Mouse (Mus musculus) lung, embryonic 15.5 days (tissue): ENCODE measurements around the gene Qrsl1. TPM values are rescaled to one million over a fixed set of nuclear protein-coding genes. Genes with fewer than 3 reads are reported as not detected.

Experiments used
- ATAC-seq: fragments of 200-750 bp; cut with Nextera tagmentation; 2 replicates; pipeline ENCODE4 v1.8.0; 2017; ENCODE audit warnings: moderate number of reproducible peaks, borderline replicate concordance; ENCODE audit not compliant: low FRiP score, low TSS enrichment; ENCODE audit errors: extremely low read depth
- H3K27ac ChIP-seq: fragments of 300-500 bp; sonication (generic); 2 replicates; pipeline ENCODE4 v1.5.1; 2015; ENCODE audit warnings: moderate library complexity, mild to moderate bottlenecking, inconsistent platforms
- H3K27me3 ChIP-seq: fragments of 300-500 bp; sonication (generic); 2 replicates; pipeline ENCODE4 v1.6.1; 2015; ENCODE audit warnings: inconsistent platforms
- H3K36me3 ChIP-seq: fragments of 300-500 bp; sonication (generic); 2 replicates; pipeline ENCODE4 v1.6.1; 2015; ENCODE audit warnings: inconsistent platforms
- H3K4me1 ChIP-seq: fragments of 300-500 bp; sonication (generic); 2 replicates; pipeline ENCODE4 v1.6.1; 2015; ENCODE audit warnings: inconsistent platforms
- H3K4me2 ChIP-seq: fragments of 300-500 bp; sonication (generic); 2 replicates; pipeline ENCODE4 v1.6.1; 2015; ENCODE audit warnings: inconsistent platforms, mild to moderate bottlenecking, moderate library complexity
- H3K4me3 ChIP-seq: fragments of 300-500 bp; sonication (generic); 2 replicates; pipeline ENCODE4 v1.5.1; 2015; ENCODE audit warnings: mild to moderate bottlenecking, inconsistent platforms
- H3K9ac ChIP-seq: fragments of 300-500 bp; sonication (generic); 2 replicates; pipeline ENCODE4 v1.6.1; 2015; ENCODE audit warnings: inconsistent platforms
- H3K9me3 ChIP-seq: fragments of 300-500 bp; sonication (generic); 2 replicates; pipeline ENCODE4 v1.6.1; 2016; ENCODE audit warnings: inconsistent platforms
- WGBS: fragments of 180-500 bp; shearing (Covaris S2); methylation state at CpG from one replicate; pipeline ENCODE4 v1.1.7; 2015; 5-methylcytosine and 5-hydroxymethylcytosine counted together
- polyA plus RNA-seq: library from polyadenylated mRNA; unstranded; fragments of >200 nt; fragmentation: Nextera tagmentation; extraction: Ambion mirVana; gene quantifications from 2 replicates; pipeline ENCODE4 v1.2.1, GENCODE M21; 2015

Qrsl1 gene
- polyA plus RNA-seq, 1 experiment from 2014 or later: 23.3 TPM

- H3K4me2 ChIP-seq: no peak overlapping the region
- no peaks in the 10 kb centered on the region for H3K4me1 ChIP-seq
- H3K27me3 ChIP-seq: no peaks in the 10 kb centered on the region
- no peak overlapping the region for H3K9ac ChIP-seq
- WGBS: 88% methylated on average over 8 of the region's 8 CpGs
- no peak overlapping the region for H3K27ac ChIP-seq
- no peaks in the 10 kb centered on the region for H3K9me3 ChIP-seq
- H3K4me3 ChIP-seq: no peak overlapping the region
- ATAC-seq: no peak
- H3K36me3 ChIP-seq: no peaks in the 10 kb centered on the region
Observed at GRCm38 (mm10) chr10:43910873-43911142, 9.3 kb upstream of the Qrsl1 start.

GRCm38 (mm10) chr10:43910032-43910872 is 8.7 kb upstream of the Qrsl1 start:
- Histone ChIP-seq H3K4me2 (no peak overlapping the region), H3K27ac (no peak overlapping the region), H3K4me3 (no peak overlapping the region), H3K9me3 (no peaks in the 10 kb centered on the region), H3K27me3 (no peaks in the 10 kb centered on the region), H3K36me3 (no peaks in the 10 kb centered on the region), H3K9ac (no peak overlapping the region), H3K4me1 (no peaks in the 10 kb centered on the region)
- 69% methylated on average over 12 of the region's 12 CpGs for WGBS
- no peak for ATAC-seq

- Histone ChIP-seq H3K4me1 (peaks cover 13% of the 10 kb centered on the region), H3K36me3 (no peaks in the 10 kb centered on the region), H3K27me3 (no peaks in the 10 kb centered on the region), H3K4me3 (no peak overlapping the region), H3K9me3 (no peaks in the 10 kb centered on the region), H3K27ac (no peak overlapping the region), H3K4me2 (no peak overlapping the region), H3K9ac (no peak overlapping the region)
- WGBS: 87% methylated on average over 1 of the region's 1 CpGs
- ATAC-seq: no peak
Observed at GRCm38 (mm10) chr10:43904569-43904968, 3.0 kb upstream of the Qrsl1 start.

GRCm38 (mm10) chr10:43900883-43901570 is 518 bp downstream of the Qrsl1 start:
- 6% methylated on average over 30 of the region's 30 CpGs for WGBS

GRCm38 (mm10) chr10:43898276-43898675 is 3.3 kb downstream of the Qrsl1 start:
- Histone ChIP-seq H3K9ac (no peak overlapping the region), H3K4me1 (peaks cover 13% of the 10 kb centered on the region), H3K9me3 (no peaks in the 10 kb centered on the region), H3K4me3 (no peak overlapping the region), H3K27me3 (no peaks in the 10 kb centered on the region), H3K4me2 (no peak overlapping the region), H3K36me3 (peaks cover 8% of the 10 kb centered on the region; the same call in 1 of the 2 replicates), H3K27ac (no peak overlapping the region)
- ATAC-seq: no peak
- 95% methylated on average over 7 of the region's 7 CpGs for WGBS

More at GRCm38 (mm10) chr10:43900883-43901570, 518 bp downstream of the Qrsl1 start:
- peak overlapping the region; percentile 61 for H3K4me3 ChIP-seq
- peak overlapping the region; percentile 75 for H3K4me2 ChIP-seq
- no peaks in the 10 kb centered on the region for H3K9me3 ChIP-seq
- H3K27ac ChIP-seq: peak overlapping the region; percentile 48
- H3K27me3 ChIP-seq: no peaks in the 10 kb centered on the region
- peak overlapping the region; percentile 40 for H3K9ac ChIP-seq
- H3K36me3 ChIP-seq: no peaks in the 10 kb centered on the region
- peak; percentile 60; the same call in 1 of the 2 replicates for ATAC-seq
- peaks cover 13% of the 10 kb centered on the region for H3K4me1 ChIP-seq

GRCm38 (mm10) chr10:43896065-43896464 is 5.5 kb downstream of the Qrsl1 start:
- Histone ChIP-seq H3K4me2 (no peak overlapping the region), H3K27me3 (no peaks in the 10 kb centered on the region), H3K9me3 (no peaks in the 10 kb centered on the region), H3K9ac (no peak overlapping the region), H3K4me3 (no peak overlapping the region), H3K36me3 (peaks cover 14% of the 10 kb centered on the region; the same call in 1 of the 2 replicates), H3K27ac (no peak overlapping the region), H3K4me1 (peaks cover 5% of the 10 kb centered on the region; the same call in 1 of the 2 replicates)
- no peak for ATAC-seq
- 93% methylated on average over 8 of the region's 8 CpGs for WGBS

- Histone ChIP-seq H3K4me1 (no peaks in the 10 kb centered on the region), H3K9ac (no peak overlapping the region), H3K36me3 (peaks cover 22% of the 10 kb centered on the region; the same call in 1 of the 2 replicates), H3K27ac (no peak overlapping the region), H3K27me3 (no peaks in the 10 kb centered on the region), H3K9me3 (no peaks in the 10 kb centered on the region), H3K4me3 (no peak overlapping the region), H3K4me2 (no peak overlapping the region)
- no peak for ATAC-seq
- WGBS: 97% methylated on average over 4 of the region's 4 CpGs
Observed at GRCm38 (mm10) chr10:43892971-43893370, 8.6 kb downstream of the Qrsl1 start.

GRCm38 (mm10) chr10:43888976-43889375 is 12.6 kb downstream of the Qrsl1 start:
- WGBS: 93% methylated on average over 16 of the region's 16 CpGs
- no peaks in the 10 kb centered on the region for H3K27me3 ChIP-seq
- H3K4me2 ChIP-seq: no peak overlapping the region
- no peak overlapping the region for H3K4me3 ChIP-seq
- ATAC-seq: no peak
- H3K9ac ChIP-seq: no peak overlapping the region
- H3K9me3 ChIP-seq: no peaks in the 10 kb centered on the region
- H3K36me3 ChIP-seq: peaks cover 26% of the 10 kb centered on the region
- no peaks in the 10 kb centered on the region for H3K4me1 ChIP-seq
- no peak overlapping the region for H3K27ac ChIP-seq

GRCm38 (mm10) chr10:43887676-43888075 is 13.9 kb downstream of the Qrsl1 start:
- 84% methylated on average over 9 of the region's 9 CpGs for WGBS
- Histone ChIP-seq H3K4me3 (no peak overlapping the region), H3K4me2 (no peak overlapping the region), H3K9me3 (no peaks in the 10 kb centered on the region), H3K27ac (no peak overlapping the region), H3K4me1 (no peaks in the 10 kb centered on the region), H3K27me3 (no peaks in the 10 kb centered on the region), H3K36me3 (peaks cover 19% of the 10 kb centered on the region), H3K9ac (no peak overlapping the region)
- ATAC-seq: no peak

- H3K36me3 ChIP-seq: no peaks in the 10 kb centered on the region
- ATAC-seq: no peak
- H3K27ac ChIP-seq: no peak overlapping the region
- WGBS: 93% methylated on average over 1 of the region's 1 CpGs
- H3K4me1 ChIP-seq: no peaks in the 10 kb centered on the region
- no peak overlapping the region for H3K4me3 ChIP-seq
- H3K9me3 ChIP-seq: no peaks in the 10 kb centered on the region
- no peak overlapping the region for H3K4me2 ChIP-seq
- no peaks in the 10 kb centered on the region for H3K27me3 ChIP-seq
- H3K9ac ChIP-seq: no peak overlapping the region
Observed at GRCm38 (mm10) chr10:43871458-43871857, 30.1 kb downstream of the Qrsl1 start.

GRCm38 (mm10) chr10:43870752-43871151 is 30.8 kb downstream of the Qrsl1 start:
- Histone ChIP-seq H3K9ac (no peak overlapping the region), H3K9me3 (no peaks in the 10 kb centered on the region), H3K4me1 (no peaks in the 10 kb centered on the region), H3K27ac (no peak overlapping the region), H3K36me3 (no peaks in the 10 kb centered on the region), H3K4me3 (no peak overlapping the region), H3K27me3 (no peaks in the 10 kb centered on the region), H3K4me2 (no peak overlapping the region)
- ATAC-seq: no peak
- WGBS: 70% methylated on average over 10 of the region's 10 CpGs

GRCm38 (mm10) chr10:43856351-43856750 is 45.2 kb downstream of the Qrsl1 start:
- H3K27ac ChIP-seq: no peak overlapping the region
- H3K4me3 ChIP-seq: no peak overlapping the region
- H3K4me1 ChIP-seq: no peaks in the 10 kb centered on the region
- H3K9ac ChIP-seq: no peak overlapping the region
- 67% methylated on average over 3 of the region's 3 CpGs for WGBS
- no peaks in the 10 kb centered on the region for H3K9me3 ChIP-seq
- H3K4me2 ChIP-seq: no peak overlapping the region
- no peaks in the 10 kb centered on the region for H3K36me3 ChIP-seq
- no peak for ATAC-seq
- no peaks in the 10 kb centered on the region for H3K27me3 ChIP-seq
